Mouse (Mus musculus): ENCODE measurements around the gene Rasal3.

DNA sequence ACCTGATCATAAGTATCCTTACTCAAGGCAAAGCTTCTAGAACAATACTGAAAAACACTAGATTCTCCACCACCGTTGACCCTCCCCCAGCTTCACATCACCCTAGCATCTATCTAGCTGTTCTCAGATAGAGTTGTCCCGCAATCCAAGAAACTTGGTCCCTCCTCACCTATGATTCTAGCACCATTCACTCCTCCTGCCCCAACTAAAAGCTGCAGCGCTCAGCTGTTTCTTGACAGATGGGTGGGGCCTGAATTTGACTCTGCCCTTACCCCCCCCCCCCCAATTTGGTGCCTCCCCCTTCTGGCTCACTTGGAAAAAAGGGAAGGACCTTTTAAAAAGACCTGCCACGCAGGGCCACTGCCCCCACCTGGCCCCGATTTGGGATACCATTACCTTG is 38.5 kb downstream of the Rasal3 start:
- TF ChIP-seq EP300 (IDR thresholded peaks at IDR 0.05; ENCODE audit: insufficient read depth, low read depth, low read length) = no peak
- no peak for TF ChIP-seq CTCF (IDR thresholded peaks at IDR 0.05)

Data from heart, adult 2 months (tissue).